Mouse (Mus musculus) CH12.LX (cell line): ENCODE results near the gene Chrm1. TPM values are rescaled to one million over a fixed set of nuclear protein-coding genes. Genes with fewer than 3 reads are reported as not detected.

Experiments used
- DNase-seq: peaks from one replicate; pipeline ENCODE4 v3.0.0-alpha.2; 2013; ENCODE audit errors: extremely low read depth
- H3K27ac ChIP-seq: 2 replicates; pipeline ENCODE4 v1.5.1; 2012; ENCODE audit warnings: low read depth, mild to moderate bottlenecking, control low read depth, moderate library complexity; ENCODE audit not compliant: insufficient read depth
- H3K27me3 ChIP-seq: replicated peaks from 2 replicates; pipeline ENCODE3; 2012; ENCODE audit warnings: inconsistent platforms
- H3K36me3 ChIP-seq, 2 experiments: replicated peaks in 1 of 2; 2 replicates each; pipeline versions ENCODE3 to v1.6.1; 2012; ENCODE audit warnings: inconsistent platforms in 1 of 2, low read length in 1 of 2, mild to moderate bottlenecking in 1 of 2, mixed read lengths in 1 of 2, moderate library complexity in 1 of 2; ENCODE audit not compliant: control insufficient read depth in 1 of 2, insufficient read depth in 1 of 2
- H3K4me1 ChIP-seq, 2 experiments: 2 replicates each; pipeline ENCODE4 v1.6.1; 2012; ENCODE audit warnings: inconsistent platforms in 1 of 2, moderate library complexity in 1 of 2; ENCODE audit not compliant: insufficient read depth in 2 of 2, control insufficient read depth in 1 of 2
- H3K4me2 ChIP-seq: 2 replicates; pipeline ENCODE4 v1.6.1; 2012; ENCODE audit warnings: low read depth, mild to moderate bottlenecking, control low read depth; ENCODE audit not compliant: poor library complexity, insufficient read depth, severe bottlenecking
- H3K4me3 ChIP-seq, 3 experiments: fragments of 150-350 bp in 1 of 3; sonication (generic) in 1 of 3; replicated peaks in 1 of 3; 2 replicates each; pipeline versions ENCODE3 to v1.5.1; 2011 to 2012; ENCODE audit warnings: low read depth in 2 of 3, low read length in 2 of 3, mild to moderate bottlenecking in 2 of 3, moderate library complexity in 2 of 3, control low read depth in 1 of 3, improper control_type of control experiment in 1 of 3, inconsistent platforms in 1 of 3, mixed read lengths in 1 of 3; ENCODE audit not compliant: poor library complexity in 1 of 3
- H3K79me2 ChIP-seq: replicated peaks from 2 replicates; pipeline ENCODE4 v1.6.1; 2012; ENCODE audit warnings: mild to moderate bottlenecking, moderate library complexity; ENCODE audit not compliant: control insufficient read depth, poor library complexity, insufficient read depth, severe bottlenecking; ENCODE audit errors: extremely low read depth
- H3K9ac ChIP-seq: 2 replicates; pipeline ENCODE4 v1.6.1; 2012; ENCODE audit warnings: low read depth, mild to moderate bottlenecking, control low read depth, moderate library complexity; ENCODE audit not compliant: insufficient read depth
- H3K9me3 ChIP-seq: replicated peaks from 2 replicates; pipeline ENCODE3; 2012; ENCODE audit warnings: low read length, inconsistent platforms, mixed read lengths
- BHLHE40 ChIP-seq: IDR thresholded peaks from 2 replicates; pipeline ENCODE4 v1.6.1; 2011; ENCODE audit warnings: mild to moderate bottlenecking, low read depth, low read length, improper control_type of control experiment
- CHD2 ChIP-seq: IDR thresholded peaks from 2 replicates; pipeline ENCODE4 v1.6.1; 2011; ENCODE audit warnings: low read length, improper control_type of control experiment
- E2F4 ChIP-seq: IDR thresholded peaks from 2 replicates; pipeline ENCODE4 v1.6.1; 2011; ENCODE audit warnings: low read depth, low read length, improper control_type of control experiment; ENCODE audit not compliant: insufficient replicate concordance
- ELF1 ChIP-seq: IDR thresholded peaks from 2 replicates; pipeline ENCODE4 v1.6.1; 2014; ENCODE audit warnings: low read depth, mild to moderate bottlenecking, inconsistent platforms, low read length, improper control_type of control experiment
- EP300 ChIP-seq: IDR thresholded peaks from 2 replicates; pipeline ENCODE4 v1.6.1; 2011; ENCODE audit warnings: low read length, improper control_type of control experiment
- ETS1 ChIP-seq: conservative IDR thresholded peaks from 2 replicates; pipeline ENCODE4 v1.6.1; 2012; ENCODE audit warnings: low read depth, mild to moderate bottlenecking, inconsistent platforms, low read length, improper control_type of control experiment, moderate library complexity
- GABPA ChIP-seq: IDR thresholded peaks from 2 replicates; pipeline ENCODE4 v1.6.1; 2012; ENCODE audit warnings: low read depth, low read length, improper control_type of control experiment, inconsistent platforms; ENCODE audit not compliant: insufficient replicate concordance
- HCFC1 ChIP-seq: IDR thresholded peaks from 2 replicates; pipeline ENCODE4 v1.6.1; 2012; ENCODE audit warnings: low read depth, mild to moderate bottlenecking, inconsistent platforms, low read length, improper control_type of control experiment
- IRF4 ChIP-seq: IDR thresholded peaks from 2 replicates; pipeline ENCODE4 v1.6.1; 2014; ENCODE audit warnings: low read depth, mild to moderate bottlenecking, inconsistent platforms, low read length, improper control_type of control experiment
- JUN ChIP-seq: IDR thresholded peaks from 2 replicates; pipeline ENCODE4 v1.6.1; 2011; ENCODE audit warnings: low read depth, mild to moderate bottlenecking, low read length, improper control_type of control experiment, moderate library complexity; ENCODE audit not compliant: insufficient read depth
- JUND ChIP-seq: conservative IDR thresholded peaks from 2 replicates; pipeline ENCODE4 v1.6.1; 2011; ENCODE audit warnings: low read depth, low read length, improper control_type of control experiment
- KAT2A ChIP-seq: IDR thresholded peaks from 2 replicates; pipeline ENCODE4 v1.6.1; 2012; ENCODE audit warnings: low read length, improper control_type of control experiment, inconsistent platforms; ENCODE audit not compliant: insufficient replicate concordance
- MAFK ChIP-seq: IDR thresholded peaks from 2 replicates; pipeline ENCODE4 v1.6.1; 2011; ENCODE audit warnings: low read length, improper control_type of control experiment; ENCODE audit not compliant: insufficient replicate concordance
- MAX ChIP-seq: IDR thresholded peaks from 2 replicates; pipeline ENCODE4 v1.6.1; 2011; ENCODE audit warnings: low read length, improper control_type of control experiment
- MEF2A ChIP-seq: IDR thresholded peaks from 2 replicates; pipeline ENCODE4 v1.6.1; 2014; ENCODE audit warnings: low read depth, mild to moderate bottlenecking, inconsistent platforms, low read length, improper control_type of control experiment, borderline replicate concordance
- MYC ChIP-seq: IDR thresholded peaks from 2 replicates; pipeline ENCODE4 v1.6.1; 2011; ENCODE audit warnings: low read depth, mild to moderate bottlenecking, improper control_type of control experiment, low read length
- NELFE ChIP-seq: IDR thresholded peaks from 2 replicates; pipeline ENCODE4 v1.6.1; 2011; ENCODE audit warnings: low read depth, low read length, improper control_type of control experiment
- NRF1 ChIP-seq: IDR thresholded peaks from 2 replicates; pipeline ENCODE4 v1.6.1; 2014; ENCODE audit warnings: low read depth, mild to moderate bottlenecking, inconsistent platforms, low read length, improper control_type of control experiment, moderate library complexity
- PAX5 ChIP-seq: IDR thresholded peaks from 2 replicates; pipeline ENCODE4 v1.6.1; 2012; ENCODE audit warnings: low read length, inconsistent platforms, mixed read lengths
- POLR2AphosphoS2 ChIP-seq: IDR thresholded peaks from 2 replicates; pipeline ENCODE4 v1.6.1; 2011; ENCODE audit warnings: low read depth, low read length, improper control_type of control experiment
- RAD21 ChIP-seq: IDR thresholded peaks from 2 replicates; pipeline ENCODE4 v1.6.1; 2011; ENCODE audit warnings: low read depth, mild to moderate bottlenecking, low read length, improper control_type of control experiment, moderate library complexity
- TBP ChIP-seq: conservative IDR thresholded peaks from 2 replicates; pipeline ENCODE4 v1.6.1; 2011; ENCODE audit warnings: low read depth, low read length, improper control_type of control experiment
- TCF12 ChIP-seq: IDR thresholded peaks from 2 replicates; pipeline ENCODE4 v1.6.1; 2014; ENCODE audit warnings: low read depth, mild to moderate bottlenecking, inconsistent platforms, low read length, improper control_type of control experiment
- UBTF ChIP-seq: IDR thresholded peaks from 2 replicates; pipeline ENCODE4 v1.6.1; 2012; ENCODE audit warnings: low read depth, mild to moderate bottlenecking, inconsistent platforms, low read length, improper control_type of control experiment, moderate library complexity
- USF1 ChIP-seq: IDR thresholded peaks from 2 replicates; pipeline ENCODE4 v1.6.1; 2014; ENCODE audit warnings: low read depth, mild to moderate bottlenecking, inconsistent platforms, low read length, improper control_type of control experiment
- USF2 ChIP-seq: conservative IDR thresholded peaks from 2 replicates; pipeline ENCODE4 v1.6.1; 2011; ENCODE audit warnings: low read depth, low read length, improper control_type of control experiment
- ZC3H11A ChIP-seq: IDR thresholded peaks from 2 replicates; pipeline ENCODE4 v1.6.1; 2012; ENCODE audit warnings: low read depth, mild to moderate bottlenecking, inconsistent platforms, low read length, improper control_type of control experiment
- ZKSCAN1 ChIP-seq: IDR thresholded peaks from 2 replicates; pipeline ENCODE4 v1.6.1; 2012; ENCODE audit warnings: low read depth, inconsistent platforms, low read length, improper control_type of control experiment, borderline replicate concordance
- ZMIZ1 ChIP-seq: IDR thresholded peaks from 2 replicates; pipeline ENCODE4 v1.6.1; 2012; ENCODE audit warnings: low read depth, mild to moderate bottlenecking, inconsistent platforms, low read length, improper control_type of control experiment
- ZNF384 ChIP-seq: IDR thresholded peaks from 2 replicates; pipeline ENCODE4 v1.6.1; 2012; ENCODE audit warnings: low read depth, low read length, improper control_type of control experiment, inconsistent platforms
- dilution Hi-C: fragments of 300-500 bp; cut with MboI; formaldehyde crosslinking; loops from 2 replicates; pipeline ENCODE4 v1.14.3; 2020; ENCODE audit warnings: low sequenced_read_pairs; ENCODE audit not compliant: extremely low pct_unique_long_range_greater_than_20kb, extremely low pct_ligation_motif_present
- in situ Hi-C: fragments of 300-500 bp; cut with MboI; formaldehyde crosslinking; loops from 3 replicates; pipeline ENCODE4 v1.14.3; 2019; ENCODE audit warnings: low sequenced_read_pairs, low pct_ligation_motif_present, low pct_unique_long_range_greater_than_20kb, mixed read lengths
- polyA plus RNA-seq: library from polyadenylated mRNA; unstranded; fragments of >175 nt; gene quantifications from 2 replicates; pipeline ENCODE4 v1.2.1, GENCODE M21; 2012; ENCODE audit warnings: low read depth; ENCODE audit not compliant: insufficient read length
- total RNA-seq, 2 experiments: library from RNA; depleted of rRNA; stranded (reverse); fragments of 300-350 nt in 1 of 2; fragments of >200 nt in 1 of 2; gene quantifications; 2 replicates each; pipeline ENCODE4 v1.2.3; 2012 to 2014

Gene Chrm1
- total and polyA plus RNA-seq, 3 experiments: not detected

GRCm38 (mm10) chr19:8722559-8722906, 58.9 kb downstream of the Chrm1 start:
- in situ Hi-C loops (no loop called here), dilution Hi-C loops (no loop called here)
- peaks cover 26 to 34% of the 10 kb centered on the region in 2 experiments for H3K36me3 ChIP-seq
- no peak for DNase-seq
- H3K4me1 ChIP-seq: peaks cover 2 to 42% of the 10 kb centered on the region in 2 experiments; a peak in 3 of 4 replicates
- peak overlapping the region; percentile 98; the same call in 1 of the 2 replicates for H3K4me2 ChIP-seq
- H3K79me2 ChIP-seq: peaks cover 40% of the 10 kb centered on the region
- H3K27ac ChIP-seq: peak overlapping the region; percentile 93
- peak overlapping the region; percentile 69 for H3K9ac ChIP-seq
- H3K27me3 ChIP-seq: no peaks in the 10 kb centered on the region
- no peaks in the 10 kb centered on the region for H3K9me3 ChIP-seq
- peak overlapping the region; percentile 79 to 87 (median 81) for H3K4me3 ChIP-seq
- TF ChIP-seq KAT2A (no peak), MYC (no peak), TCF12 (no peak), JUND (no peak), ZC3H11A (no peak), ZMIZ1 (no peak), GABPA (no peak), CHD2 (no peak), TBP (no peak), ETS1 (no peak), POLR2AphosphoS2 (no peak), BHLHE40 (no peak), MAX (no peak), ZNF384 (no peak)
- TF ChIP-seq, all 38 proteins: peak for 0

- peak within 1 kb of the TSS; percentile 100 for H3K9ac ChIP-seq
- H3K4me2 ChIP-seq: peak within 1 kb of the TSS; percentile 100
- H3K9me3 ChIP-seq: no peaks in the 10 kb centered on the region
- H3K27me3 ChIP-seq: no peaks in the 10 kb centered on the region
- H3K36me3 ChIP-seq: peaks cover 26 to 34% of the 10 kb centered on the region in 2 experiments
- dilution Hi-C loops (no loop called here), in situ Hi-C loops (no loop called here)
- DNase-seq: peak; percentile 98
- H3K27ac ChIP-seq: peak within 1 kb of the TSS; percentile 93
- peaks cover 40% of the 10 kb centered on the region for H3K79me2 ChIP-seq
- H3K4me1 ChIP-seq: peaks cover 2 to 40% of the 10 kb centered on the region in 2 experiments; a peak in 3 of 4 replicates
- peak within 1 kb of the TSS; percentile 81 to 99 (median 87) for H3K4me3 ChIP-seq
- TF ChIP-seq NELFE (peak; percentile 100), MAFK (no peak), UBTF (no peak), JUN (no peak; the same call in 1 of the 2 replicates), ELF1 (peak; percentile 25; the same call in 1 of the 2 replicates), GABPA (no peak), ZKSCAN1 (no peak), IRF4 (peak; percentile 62; the same call in 1 of the 2 replicates), E2F4 (peak; percentile 98), RAD21 (no peak), USF2 (no peak), TBP (peak; percentile 99), MYC (peak; percentile 100), MEF2A (peak; percentile 48; the same call in 1 of the 2 replicates), CHD2 (no peak), NRF1 (peak; percentile 92), EP300 (no peak), USF1 (no peak), ETS1 (0 out of 2 replicates have a peak, but pooled peaks have one; percentile 16), HCFC1 (peak; percentile 86), ZMIZ1 (peak; percentile 99), PAX5 (no peak)
Observed at GRCm38 (mm10) chr19:8722907-8723573, 59.5 kb downstream of the Chrm1 start, which contains the start of gene Slc3a2. Slc3a2 (minus strand) TSS chr19:8723369.
